Mouse (Mus musculus): Measurements from ENCODE around the gene Ift46. TPM values are rescaled to one million over a fixed set of nuclear protein-coding genes. Genes with fewer than 3 reads are reported as not detected.
A peak's percentile ranks its signal among the peaks of the same experiment; 100 is the strongest.

Gene Ift46
- total RNA-seq (2012; rRNA removed) (30.2 and 31.8 TPM in 2 replicates), polyA plus RNA-seq (2012; ENCODE audit: insufficient read depth in 1 of 2, insufficient read length in 2 of 2, low read depth in 1 of 2, low replicate concordance in 2 of 2, missing spikeins in 1 of 2) (10 to 100 TPM in 1 of 2 experiments, not detected in 1; 51.9 TPM)

DNA sequence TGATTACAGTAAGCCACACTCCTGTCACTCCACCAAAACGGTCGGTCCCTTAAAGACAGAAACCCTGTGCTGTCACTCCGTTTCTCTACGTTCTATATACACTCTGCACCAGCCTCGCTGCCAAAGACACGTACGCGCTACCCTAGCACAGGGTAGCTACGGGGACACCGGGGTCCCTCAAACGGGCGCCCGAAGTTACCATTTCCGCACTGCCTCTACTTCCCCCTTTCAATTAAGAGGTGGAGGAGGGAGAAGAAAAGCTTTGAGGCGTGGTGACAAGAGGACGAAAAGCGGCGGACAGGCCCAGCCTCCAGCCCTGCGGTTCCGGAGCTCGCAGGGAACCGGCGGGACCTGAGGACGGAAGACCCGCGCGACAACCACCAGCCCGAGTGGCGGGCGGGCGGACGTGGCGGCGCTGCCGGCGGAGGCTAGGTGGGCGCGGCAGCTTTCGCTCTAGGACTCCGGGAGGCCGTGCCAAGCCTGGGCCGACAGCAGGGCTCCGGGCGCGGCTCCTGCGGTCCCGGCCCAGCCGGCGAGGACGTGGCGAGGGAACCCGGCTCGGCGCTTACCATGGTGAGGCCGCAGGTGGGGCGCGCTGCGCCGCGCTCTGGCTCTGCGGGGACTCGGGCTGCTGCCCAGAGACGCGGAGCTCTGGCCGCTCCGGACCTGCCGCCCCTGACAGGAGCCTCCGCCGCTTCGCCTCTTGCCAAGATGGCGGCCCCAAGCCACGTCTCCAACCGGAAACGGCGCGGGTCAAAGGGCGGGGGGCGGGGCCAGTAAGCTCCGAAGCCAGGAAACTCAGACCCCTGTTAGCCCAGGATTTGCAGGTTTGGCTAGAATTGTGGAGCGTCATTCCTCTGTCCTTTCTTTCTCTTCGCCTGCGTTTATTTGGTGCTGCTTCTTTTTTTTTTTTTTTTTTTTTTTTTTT is at the start of gene Ift46, which contains the start of gene Arcn1:
TSS of gene Ift46 (plus strand) at position 808 of the 928 bp plus-strand sequence.
TSS of gene Arcn1 (minus strand) at position 745 of the 928 bp plus-strand sequence.
- peaks cover 42% of the 10 kb centered on the region for H3K79me2 ChIP-seq (ENCODE audit: control insufficient read depth, insufficient read depth, low read length, poor library complexity)
- peak within 1 kb of the TSS; percentile 91 for H3K9ac ChIP-seq (ENCODE audit: control insufficient read depth, low read depth, low read length, poor library complexity, severe bottlenecking)
- DNase-seq (ENCODE audit: low read depth, low spot score), result peak; percentile 95
- peak within 1 kb of the TSS; percentile 95 to 99 for H3K4me3 ChIP-seq (ENCODE audit: control insufficient read depth in 1 of 2, insufficient read depth in 1 of 2, low read depth in 2 of 2, low read length in 2 of 2)
- peak within 1 kb of the TSS; percentile 92 for H3K27ac ChIP-seq (ENCODE audit: control insufficient read depth, low read depth, low read length)
- H3K27me3 ChIP-seq (ENCODE audit: control insufficient read depth in 1 of 2, insufficient read depth in 2 of 2, low read length in 2 of 2), result no peaks in the 10 kb centered on the region
- H3K36me3 ChIP-seq (ENCODE audit: control insufficient read depth in 1 of 2, insufficient read depth in 2 of 2, low read length in 2 of 2), result peaks cover 5 to 38% of the 10 kb centered on the region in 2 experiments
- H3K9me3 ChIP-seq (replicated peaks; ENCODE audit: insufficient read depth, low read length), result no peaks in the 10 kb centered on the region
- peaks cover 7 to 16% of the 10 kb centered on the region in 2 experiments; a peak in 3 of 4 replicates for H3K4me1 ChIP-seq (ENCODE audit: control insufficient read depth in 1 of 2, insufficient read depth in 2 of 2, low read length in 2 of 2)
- TF ChIP-seq HCFC1 (IDR thresholded peaks at IDR 0.05; ENCODE audit: low read depth, low read length) (peak; percentile 87), ETS1 (IDR thresholded peaks at IDR 0.05; ENCODE audit: low read depth, low read length) (0 out of 2 replicates have a peak, but pooled peaks have one; percentile 13), MAZ (IDR thresholded peaks at IDR 0.05; ENCODE audit: low read depth, low read length) (peak; percentile 13; the same call in 1 of the 2 replicates), TBP (IDR thresholded peaks at IDR 0.05; ENCODE audit: low read depth, low read length) (peak; percentile 89), SIN3A (IDR thresholded peaks at IDR 0.05; ENCODE audit: low read length) (peak; percentile 66; the same call in 1 of the 2 replicates), POLR2A (IDR thresholded peaks at IDR 0.05; ENCODE audit: control insufficient read depth in 1 of 2, insufficient read depth in 1 of 2, low read depth in 1 of 2, low read length in 2 of 2, poor library complexity in 1 of 2) (peak; percentile 68 to 73; a peak in 3 of 4 replicates), KAT2A (conservative IDR thresholded peaks at IDR 0.05; ENCODE audit: low read depth, low read length) (peak; percentile 55; the same call in 1 of the 2 replicates), RAD21 (IDR thresholded peaks at IDR 0.05; ENCODE audit: low read depth, low read length) (no peak), MXI1 (IDR thresholded peaks at IDR 0.05; ENCODE audit: low read depth, low read length) (peak; percentile 61), ZMIZ1 (IDR thresholded peaks at IDR 0.05; ENCODE audit: low read depth, low read length) (no peak), UBTF (IDR thresholded peaks at IDR 0.05; ENCODE audit: borderline replicate concordance, insufficient read depth, low read depth, low read length) (peak; percentile 81; the same call in 1 of the 2 replicates), TCF12 (IDR thresholded peaks at IDR 0.05; ENCODE audit: low read depth, low read length) (0 out of 2 replicates have a peak, but pooled peaks have one; percentile 5), MAX (IDR thresholded peaks at IDR 0.05; ENCODE audit: low read length) (peak; percentile 45; the same call in 1 of the 2 replicates), CHD1 (IDR thresholded peaks at IDR 0.05; ENCODE audit: low read depth, low read length) (peak; percentile 80; the same call in 1 of the 2 replicates), ZNF384 (IDR thresholded peaks at IDR 0.05; ENCODE audit: low read depth, low read length) (peak; percentile 78), MAFK (IDR thresholded peaks at IDR 0.05; ENCODE audit: borderline replicate concordance, low read depth, low read length) (no peak), MYC (IDR thresholded peaks at IDR 0.05; ENCODE audit: low read depth, low read length) (0 out of 2 replicates have a peak, but pooled peaks have one; percentile 63), NELFE (IDR thresholded peaks at IDR 0.05; ENCODE audit: low read depth, low read length) (peak; percentile 82), BHLHE40 (IDR thresholded peaks at IDR 0.05; ENCODE audit: borderline replicate concordance, low read depth, low read length) (no peak), MEF2A (IDR thresholded peaks at IDR 0.05; ENCODE audit: extremely low read depth, insufficient replicate concordance, low read depth, low read length, poor library complexity, severe bottlenecking) (no peak), ELF1 (IDR thresholded peaks at IDR 0.05; ENCODE audit: low read depth, low read length) (peak; percentile 77)
